Mouse (Mus musculus) frontal cortex, adult 2 months (tissue): ENCODE measurements at regions not wholly inside any gene's neighbourhood (a gene's known extent, or its start where the extent isn't known, plus 50 kb on each side); places are given as distances from the start of the nearest gene placed in this dataset.
A peak's percentile ranks its signal among the peaks of the same experiment; 100 is the strongest.
"Not testable (repeated sequence)": the region's sequence is repeated elsewhere in the genome, so short reads cannot be mapped to it uniquely, and the experiment has no call there.

Experiments
- DNase-seq, 2 experiments: peaks; one replicate each; pipeline ENCODE4 v3.0.0; 2022; ENCODE audit warnings: low spot score in 1 of 2; ENCODE audit errors: extremely low spot score in 1 of 2

- not testable (repeated sequence) for DNase-seq
Measured at GRCm38 (mm10) chr6:47745856-47746255, 67.4 kb downstream of the Pdia4 start.

GRCm38 (mm10) chr6:47743856-47744255 lies 69.4 kb downstream of the Pdia4 start:
- DNase-seq = not testable (repeated sequence)

GRCm38 (mm10) chr6:47740216-47740615 lies 73.0 kb downstream of the Pdia4 start:
- not testable (repeated sequence) for DNase-seq

- DNase-seq = peak in 1 of 2 experiments; percentile 81
Measured at GRCm38 (mm10) chr6:47739696-47740095, 73.5 kb downstream of the Pdia4 start.

- not testable (repeated sequence) for DNase-seq
Measured at GRCm38 (mm10) chr6:47737972-47738371, 75.3 kb downstream of the Pdia4 start.
